Mouse (Mus musculus) ES-E14 (cell line): ENCODE data around the gene Mmgt2. TPM values are rescaled to one million over a fixed set of nuclear protein-coding genes. Genes with fewer than 3 reads are reported as not detected.

ENCODE experiments used
- DNase-seq: peaks from one replicate; pipeline ENCODE4 v3.0.0-alpha.2; 2013; ENCODE audit warnings: low read depth, low spot score
- H3K27ac ChIP-seq: 2 replicates; pipeline ENCODE4 v1.5.1; 2012; ENCODE audit warnings: low read depth, mild to moderate bottlenecking, low read length, moderate library complexity, mixed read lengths; ENCODE audit not compliant: poor library complexity, insufficient read depth, severe bottlenecking
- H3K36me3 ChIP-seq: 2 replicates; pipeline ENCODE4 v1.6.1; 2012; ENCODE audit warnings: mild to moderate bottlenecking, low read length, moderate library complexity, mixed read lengths; ENCODE audit not compliant: control insufficient read depth, poor library complexity, insufficient read depth, severe bottlenecking
- H3K4me1 ChIP-seq, 2 experiments: fragments of 150-350 bp in 1 of 2; sonication (generic) in 1 of 2; 2 replicates each; pipeline ENCODE4 v1.6.1; 2012; ENCODE audit warnings: low read length in 2 of 2, mild to moderate bottlenecking in 1 of 2, mixed read lengths in 1 of 2; ENCODE audit not compliant: control insufficient read depth in 2 of 2, insufficient read depth in 2 of 2, poor library complexity in 1 of 2
- H3K4me3 ChIP-seq, 2 experiments: fragments of 150-350 bp in 1 of 2; sonication (generic) in 1 of 2; 2 replicates each; pipeline ENCODE4 v1.5.1; 2012; ENCODE audit warnings: low read length in 2 of 2, low read depth in 1 of 2, mild to moderate bottlenecking in 1 of 2, mixed read lengths in 1 of 2; ENCODE audit not compliant: insufficient read depth in 1 of 2, poor library complexity in 1 of 2, severe bottlenecking in 1 of 2
- H3K9ac ChIP-seq: 2 replicates; pipeline ENCODE4 v1.6.1; 2012; ENCODE audit warnings: low read depth, mild to moderate bottlenecking, low read length, mixed read lengths; ENCODE audit not compliant: poor library complexity, insufficient read depth, severe bottlenecking
- H3K9me3 ChIP-seq: fragments of 150-350 bp; sonication (generic); 2 replicates; pipeline ENCODE4 v1.6.1; 2012; ENCODE audit warnings: low read depth, mild to moderate bottlenecking, low read length; ENCODE audit not compliant: control insufficient read depth, insufficient read depth
- CHD2 ChIP-seq: IDR thresholded peaks from 2 replicates; pipeline ENCODE4 v1.6.1; 2014; ENCODE audit warnings: mild to moderate bottlenecking, low read depth, low read length, inconsistent platforms
- HCFC1 ChIP-seq: IDR thresholded peaks from 2 replicates; pipeline ENCODE4 v1.6.1; 2012; ENCODE audit warnings: low read length, inconsistent platforms, borderline replicate concordance; ENCODE audit not compliant: insufficient read depth
- MAFK ChIP-seq: IDR thresholded peaks from 2 replicates; pipeline ENCODE4 v1.6.1; 2014; ENCODE audit warnings: mild to moderate bottlenecking, low read depth, low read length, inconsistent platforms; ENCODE audit not compliant: insufficient read depth
- ZC3H11A ChIP-seq: IDR thresholded peaks from 2 replicates; pipeline ENCODE4 v1.6.1; 2012; ENCODE audit warnings: low read depth, mild to moderate bottlenecking, inconsistent platforms, low read length, borderline replicate concordance
- ZNF384 ChIP-seq: IDR thresholded peaks from 2 replicates; pipeline ENCODE4 v1.6.1; 2012; ENCODE audit warnings: low read depth, low read length, inconsistent platforms
- in situ Hi-C, 2 experiments: fragments of 600-800 bp; cut with MboI; formaldehyde crosslinking; loops; one replicate each; pipeline ENCODE4 v1.15.1; 2025; ENCODE audit warnings: low sequenced_read_pairs in 2 of 2, inconsistent platforms in 1 of 2; ENCODE audit not compliant: unreplicated experiment in 2 of 2
- total RNA-seq: library from RNA; depleted of rRNA; stranded (reverse); fragments of 300-350 nt; gene quantifications from 2 replicates; pipeline ENCODE4 v1.2.3, GENCODE M21; 2012; rRNA removed

Gene Mmgt2
- total RNA-seq, result 11.4 and 13.6 TPM in 2 replicates

- in situ Hi-C loops, result no loop called here
- Histone ChIP-seq H3K9me3 (no peaks in the 10 kb centered on the region), H3K27ac (peak within 1 kb of the TSS; percentile 69), H3K9ac (peak within 1 kb of the TSS; percentile 85), H3K4me1 (peaks cover 17 to 19% of the 10 kb centered on the region in 2 experiments), H3K36me3 (no peaks in the 10 kb centered on the region), H3K4me3 (peak within 1 kb of the TSS; percentile 86 to 94)
- TF ChIP-seq CHD2, result no peak
- TF ChIP-seq HCFC1, result peak; percentile 57
- TF ChIP-seq ZNF384, result no peak
- TF ChIP-seq MAFK, result no peak
- 0 out of 2 replicates have a peak, but pooled peaks have one; percentile 1 for TF ChIP-seq ZC3H11A
- peak; percentile 89 for DNase-seq
Measured at GRCm38 (mm10) chr11:62648591-62649391, at the start of gene Mmgt2. Mmgt2 (plus strand) TSS chr11:62648664.

- in situ Hi-C loops, result no loop called here
- H3K36me3 ChIP-seq, result peaks cover 42% of the 10 kb centered on the region
- DNase-seq, result no peak
- H3K4me1 ChIP-seq, result peaks cover 0 to 10% of the 10 kb centered on the region in 2 experiments; a peak in 2 of 4 replicates
- H3K4me3 ChIP-seq, result peak overlapping the region; percentile 66 to 68
- peak overlapping the region; percentile 64; the same call in 1 of the 2 replicates for H3K27ac ChIP-seq
- H3K9me3 ChIP-seq, result no peaks in the 10 kb centered on the region
- H3K9ac ChIP-seq, result peak overlapping the region; percentile 86
- no peak for TF ChIP-seq CHD2
- peak; percentile 83 for TF ChIP-seq ZNF384
Measured at GRCm38 (mm10) chr11:62601732-62602618, 46.5 kb upstream of the Mmgt2 start.

- peak; percentile 94 for DNase-seq
- in situ Hi-C loops, result no loop called here
- H3K36me3 ChIP-seq, result peaks cover 47% of the 10 kb centered on the region
- peak overlapping the region; percentile 100 for H3K9ac ChIP-seq
- H3K9me3 ChIP-seq, result no peaks in the 10 kb centered on the region
- peak overlapping the region; percentile 77 to 98 for H3K4me3 ChIP-seq
- peaks cover 0 to 13% of the 10 kb centered on the region in 2 experiments; a peak in 2 of 4 replicates for H3K4me1 ChIP-seq
- H3K27ac ChIP-seq, result peak overlapping the region; percentile 95
- TF ChIP-seq ZC3H11A (no peak), CHD2 (no peak), HCFC1 (peak; percentile 82; the same call in 1 of the 2 replicates), ZNF384 (no peak), MAFK (no peak)
Measured at GRCm38 (mm10) chr11:62602619-62603311, 45.7 kb upstream of the Mmgt2 start.
